Mouse (Mus musculus): ENCODE measurements around the gene Endou.

- TF ChIP-seq GATA1 (IDR thresholded peaks at IDR 0.05; ENCODE audit: low read length) (no peak), TAL1 (IDR thresholded peaks at IDR 0.05; ENCODE audit: low read length) (no peak)
Observed at GRCm38 (mm10) chr15:97764532-97764931, 33.4 kb upstream of the Endou start.
